Mouse (Mus musculus) neural tube, embryonic 15.5 days (tissue): ENCODE data around the gene Hddc3. TPM values are rescaled to one million over a fixed set of nuclear protein-coding genes. Genes with fewer than 3 reads are reported as not detected.
"Not testable (repeated sequence)": the region's sequence is repeated elsewhere in the genome, so short reads cannot be mapped to it uniquely, and the experiment has no call there.

ENCODE experiments used
- ATAC-seq: fragments of 200-750 bp; cut with Nextera tagmentation; 2 replicates; pipeline ENCODE4 v1.8.0; 2017; ENCODE audit warnings: mild to moderate bottlenecking, moderate TSS enrichment, moderate library complexity; ENCODE audit not compliant: low FRiP score
- H3K27ac ChIP-seq: fragments of 300-500 bp; sonication (generic); replicated peaks from 2 replicates; pipeline ENCODE4 v1.5.1; 2015; ENCODE audit warnings: mild to moderate bottlenecking, inconsistent platforms
- H3K27me3 ChIP-seq: fragments of 300-500 bp; sonication (generic); replicated peaks from 2 replicates; pipeline ENCODE4 v1.6.1; 2015; ENCODE audit warnings: inconsistent platforms
- H3K36me3 ChIP-seq: fragments of 300-500 bp; sonication (generic); 2 replicates; pipeline ENCODE4 v1.6.1; 2015; ENCODE audit warnings: inconsistent platforms
- H3K4me1 ChIP-seq: fragments of 300-500 bp; sonication (generic); 2 replicates; pipeline ENCODE4 v1.6.1; 2015; ENCODE audit warnings: inconsistent platforms
- H3K4me2 ChIP-seq: fragments of 300-500 bp; sonication (generic); 2 replicates; pipeline ENCODE4 v1.6.1; 2015; ENCODE audit warnings: inconsistent platforms, mild to moderate bottlenecking, moderate library complexity
- H3K4me3 ChIP-seq: fragments of 300-500 bp; sonication (generic); replicated peaks from 2 replicates; pipeline ENCODE4 v1.5.1; 2015; ENCODE audit warnings: mild to moderate bottlenecking, inconsistent platforms
- H3K9ac ChIP-seq: fragments of 300-500 bp; sonication (generic); replicated peaks from 2 replicates; pipeline ENCODE4 v1.6.1; 2015; ENCODE audit warnings: mild to moderate bottlenecking, inconsistent platforms
- H3K9me3 ChIP-seq: fragments of 300-500 bp; sonication (generic); replicated peaks from 2 replicates; pipeline ENCODE4 v1.6.1; 2016; ENCODE audit warnings: inconsistent platforms
- WGBS: fragments of 180-500 bp; shearing (Covaris S2); methylation state at CpG from one replicate; pipeline ENCODE4 v1.1.7; 2015; ENCODE audit warnings: mixed read lengths; 5-methylcytosine and 5-hydroxymethylcytosine counted together
- polyA plus RNA-seq: library from polyadenylated mRNA; unstranded; fragments of >200 nt; fragmentation: Nextera tagmentation; extraction: Ambion mirVana; gene quantifications from 2 replicates; pipeline ENCODE4 v1.2.1, GENCODE M21; 2015

The Hddc3 gene
- polyA plus RNA-seq, 1 experiment from 2014 or later: 20.7 TPM

GRCm38 (mm10) chr7:80387033-80387632 lies 44.2 kb downstream of the Hddc3 start:
- peaks cover 7% of the 10 kb centered on the region for H3K4me1 ChIP-seq
- WGBS: 30% methylated on average over 17 of the region's 17 CpGs
- 0 out of 2 replicates have a peak overlapping the region, but pooled peaks have one; percentile 4 for H3K9ac ChIP-seq
- H3K4me2 ChIP-seq: peak overlapping the region; percentile 41
- H3K9me3 ChIP-seq: no peaks in the 10 kb centered on the region
- H3K36me3 ChIP-seq: peaks cover 22% of the 10 kb centered on the region
- peaks cover 5% of the 10 kb centered on the region; the same call in 1 of the 2 replicates for H3K27me3 ChIP-seq
- no peak overlapping the region for H3K27ac ChIP-seq
- 0 out of 2 replicates have a peak, but pooled peaks have one; percentile 10 for ATAC-seq
- peak overlapping the region; percentile 24 for H3K4me3 ChIP-seq

- Histone ChIP-seq H3K4me3 (peak within 1 kb of the TSS; percentile 24), H3K4me1 (peaks cover 7% of the 10 kb centered on the region), H3K9me3 (no peaks in the 10 kb centered on the region), H3K9ac (0 out of 2 replicates have a peak within 1 kb of the TSS, but pooled peaks have one; percentile 4), H3K4me2 (peak within 1 kb of the TSS; percentile 41), H3K27me3 (peaks cover 5% of the 10 kb centered on the region; the same call in 1 of the 2 replicates), H3K27ac (no peak within 1 kb of the TSS), H3K36me3 (peaks cover 29% of the 10 kb centered on the region)
- 17% methylated on average over 33 of the region's 33 CpGs for WGBS
- ATAC-seq: no peak
Observed at GRCm38 (mm10) chr7:80387633-80388543, 45.0 kb downstream of the Hddc3 start, which contains the start of gene Fes. Fes (minus strand) TSS chr7:80387946.

- Histone ChIP-seq H3K4me1 (peaks cover 7% of the 10 kb centered on the region), H3K36me3 (peaks cover 62% of the 10 kb centered on the region), H3K9ac (no peak overlapping the region), H3K27ac (no peak overlapping the region), H3K9me3 (no peaks in the 10 kb centered on the region), H3K27me3 (no peaks in the 10 kb centered on the region; the same call in 1 of the 2 replicates), H3K4me2 (no peak overlapping the region), H3K4me3 (no peak overlapping the region)
- no peak for ATAC-seq
- 95% methylated on average over 15 of the region's 15 CpGs for WGBS
Observed at GRCm38 (mm10) chr7:80392119-80392518, 49.2 kb downstream of the Hddc3 start.

DNA sequence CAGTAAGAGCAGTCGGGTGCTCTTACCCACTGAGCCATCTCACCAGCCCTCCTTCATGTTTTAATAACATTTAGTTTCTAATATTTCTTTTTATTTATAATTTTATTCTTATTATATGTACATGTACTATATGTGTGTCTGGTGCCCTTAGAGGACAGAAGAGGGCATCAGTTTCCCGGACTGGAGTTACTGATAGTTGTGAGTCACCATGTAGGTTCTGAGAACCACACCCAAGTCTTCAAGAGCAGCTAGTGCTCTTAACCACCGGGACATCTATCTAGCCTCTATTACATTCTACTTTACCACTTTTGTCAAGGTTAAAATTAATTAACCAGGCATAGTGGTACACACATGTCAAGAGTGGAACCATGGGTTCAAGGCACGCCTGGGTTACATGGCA lies 51.7 kb downstream of the Hddc3 start:
- Histone ChIP-seq H3K27ac (no peak overlapping the region), H3K27me3 (no peaks in the 10 kb centered on the region), H3K36me3 (peaks cover 72% of the 10 kb centered on the region), H3K4me1 (peaks cover 13% of the 10 kb centered on the region), H3K9ac (no peak overlapping the region), H3K4me3 (no peak overlapping the region), H3K9me3 (no peaks in the 10 kb centered on the region), H3K4me2 (no peak overlapping the region)
- no peak for ATAC-seq
- WGBS: 98% methylated on average over 4 of the region's 4 CpGs

GRCm38 (mm10) chr7:80396427-80396826 lies 53.5 kb downstream of the Hddc3 start:
- H3K36me3 ChIP-seq: peaks cover 58% of the 10 kb centered on the region
- not testable (repeated sequence) for ATAC-seq

GRCm38 (mm10) chr7:80397986-80398385 lies 55.1 kb downstream of the Hddc3 start:
- H3K4me2 ChIP-seq: no peak overlapping the region
- 95% methylated on average over 9 of the region's 9 CpGs for WGBS
- H3K27ac ChIP-seq: no peak overlapping the region
- H3K9ac ChIP-seq: no peak overlapping the region
- no peak overlapping the region for H3K4me3 ChIP-seq
- H3K9me3 ChIP-seq: no peaks in the 10 kb centered on the region
- H3K27me3 ChIP-seq: no peaks in the 10 kb centered on the region
- H3K4me1 ChIP-seq: peaks cover 35% of the 10 kb centered on the region
- H3K36me3 ChIP-seq: peaks cover 42% of the 10 kb centered on the region
- no peak for ATAC-seq

More at GRCm38 (mm10) chr7:80396427-80396826, 53.5 kb downstream of the Hddc3 start:
- 83% methylated on average over 4 of the region's 4 CpGs for WGBS
- peaks cover 31% of the 10 kb centered on the region for H3K4me1 ChIP-seq
- H3K4me3 ChIP-seq, H3K27ac ChIP-seq, H3K27me3 ChIP-seq, H3K9ac ChIP-seq, H3K4me2 ChIP-seq, H3K9me3 ChIP-seq: not testable (repeated sequence)

GRCm38 (mm10) chr7:80398654-80399444 lies 55.9 kb downstream of the Hddc3 start:
- Histone ChIP-seq H3K9me3 (no peaks in the 10 kb centered on the region), H3K27me3 (no peaks in the 10 kb centered on the region), H3K27ac (no peak overlapping the region), H3K9ac (no peak overlapping the region), H3K4me2 (no peak overlapping the region), H3K4me3 (no peak overlapping the region), H3K36me3 (peaks cover 33% of the 10 kb centered on the region), H3K4me1 (peaks cover 43% of the 10 kb centered on the region)
- 78% methylated on average over 9 of the region's 9 CpGs for WGBS
- ATAC-seq: no peak

DNA sequence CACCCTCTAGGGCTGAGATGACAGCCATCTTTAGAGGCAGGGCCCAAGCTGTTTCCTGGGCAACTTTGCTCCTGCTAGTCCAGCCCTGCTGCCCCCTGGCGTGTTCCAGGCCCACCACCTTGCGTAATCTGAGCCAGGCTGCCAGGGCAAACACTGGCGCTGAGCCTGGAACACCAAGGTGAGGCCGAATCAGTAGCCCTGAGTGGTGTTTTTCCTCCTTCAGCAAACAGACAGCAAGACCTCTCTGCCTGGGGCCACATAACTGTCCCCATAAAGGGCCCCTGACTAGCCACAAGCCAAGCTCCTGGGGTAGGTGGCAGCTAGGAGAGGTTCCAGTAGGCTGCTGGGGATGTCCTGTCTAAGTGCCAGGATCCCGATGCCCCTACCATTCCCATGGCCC lies 57.2 kb downstream of the Hddc3 start:
- WGBS: 66% methylated on average over 5 of the region's 5 CpGs
- no peak overlapping the region for H3K4me3 ChIP-seq
- peaks cover 28% of the 10 kb centered on the region for H3K36me3 ChIP-seq
- ATAC-seq: no peak
- H3K27ac ChIP-seq: no peak overlapping the region
- H3K27me3 ChIP-seq: peaks cover 6% of the 10 kb centered on the region; the same call in 1 of the 2 replicates
- H3K9me3 ChIP-seq: no peaks in the 10 kb centered on the region
- peaks cover 43% of the 10 kb centered on the region for H3K4me1 ChIP-seq
- 0 out of 2 replicates have a peak overlapping the region, but pooled peaks have one; percentile 4 for H3K4me2 ChIP-seq
- H3K9ac ChIP-seq: no peak overlapping the region

Other genes with a start within 250 kb of the Hddc3 start
- 200 and 267 TPM in 2 replicates for gene Idh2, start 227.7 kb upstream of the Hddc3 start, polyA plus RNA-seq
- gene Sema4b, start 156.3 kb upstream of the Hddc3 start, polyA plus RNA-seq: 22.7 and 25.8 TPM in 2 replicates
- gene Cib1, start 110.3 kb upstream of the Hddc3 start, polyA plus RNA-seq: 32.2 and 59.5 TPM in 2 replicates
- 4.6 and 5.5 TPM in 2 replicates for gene Gdpgp1, start 110.2 kb upstream of the Hddc3 start, polyA plus RNA-seq
- 2.0 and 2.4 TPM in 2 replicates for gene Ttll13, start 96.7 kb upstream of the Hddc3 start, polyA plus RNA-seq
- 65.6 and 68.2 TPM in 2 replicates for gene Ngrn, start 81.9 kb upstream of the Hddc3 start, polyA plus RNA-seq
- 27.8 and 28.9 TPM in 2 replicates for gene Vps33b, start 73.5 kb upstream of the Hddc3 start, polyA plus RNA-seq
- 23.9 and 48.7 TPM in 2 replicates for gene Prc1, start 48.7 kb upstream of the Hddc3 start, polyA plus RNA-seq
- 11.6 and 14.6 TPM in 2 replicates for gene Rccd1, start 18.6 kb upstream of the Hddc3 start, polyA plus RNA-seq
- 58.2 and 59.0 TPM in 2 replicates for gene Unc45a, start 2.1 kb upstream of the Hddc3 start, polyA plus RNA-seq
- gene Man2a2, start 28.3 kb downstream of the Hddc3 start, polyA plus RNA-seq: 25.5 and 26.9 TPM in 2 replicates
- gene Fes, start 44.8 kb downstream of the Hddc3 start, polyA plus RNA-seq: 4.5 and 7.7 TPM in 2 replicates
- gene Furin, start 62.3 kb downstream of the Hddc3 start, polyA plus RNA-seq: 5.6 and 6.2 TPM in 2 replicates
- gene Blm, start 192.0 kb downstream of the Hddc3 start, polyA plus RNA-seq: 7.4 and 11.3 TPM in 2 replicates